Mouse (Mus musculus) brain, adult 2 months (tissue): ENCODE measurements at regions not wholly inside any gene's neighbourhood (a gene's known extent, or its start where the extent isn't known, plus 50 kb on each side); places are given as distances from the start of the nearest gene placed in this dataset.

Source experiments
- DNase-seq: peaks from one replicate; pipeline ENCODE4 v3.0.0; 2011; ENCODE audit warnings: low read depth, low spot score

GRCm38 (mm10) chr9:76896347-76896746 lies 149.2 kb downstream of the Tinag start:
- no peak for DNase-seq

- peak; percentile 16 for DNase-seq
These were observed 163.8 kb downstream of the Tinag start for GRCm38 (mm10) chr9:76881830-76882229.

- no peak for DNase-seq
These were observed 169.6 kb downstream of the Tinag start for GRCm38 (mm10) chr9:76876020-76876419.

- DNase-seq: peak; percentile 16
These were observed 173.2 kb downstream of the Tinag start for GRCm38 (mm10) chr9:76872418-76872817.

GRCm38 (mm10) chr9:76869635-76870034 lies 176.0 kb downstream of the Tinag start:
- no peak for DNase-seq

GRCm38 (mm10) chr9:76868633-76869032 lies 177.0 kb downstream of the Tinag start:
- no peak for DNase-seq

GRCm38 (mm10) chr9:76822173-76822572 lies 223.4 kb downstream of the Tinag start:
- peak; percentile 4 for DNase-seq

GRCm38 (mm10) chr9:76794951-76795350 lies 228.0 kb upstream of the Fam83b start:
- DNase-seq: no peak

- DNase-seq: no peak
These were observed 221.7 kb upstream of the Fam83b start for GRCm38 (mm10) chr9:76788654-76789053.
